Mouse (Mus musculus) cortical plate, adult 2 months (tissue): ENCODE results near the gene Pold2.

Experiments used
- CTCF ChIP-seq: fragments of 200-500 bp; IDR thresholded peaks from 2 replicates; pipeline ENCODE4 v1.5.1; 2011; ENCODE audit warnings: mild to moderate bottlenecking, control low read depth, low read length; ENCODE audit not compliant: insufficient read depth; ENCODE audit errors: extremely low read depth
- POLR2A ChIP-seq: fragments of 200-500 bp; IDR thresholded peaks from 2 replicates; pipeline ENCODE4 v1.6.1; 2011; ENCODE audit warnings: mild to moderate bottlenecking, low read length, control low read depth; ENCODE audit not compliant: insufficient read depth; ENCODE audit errors: extremely low read depth

DNA sequence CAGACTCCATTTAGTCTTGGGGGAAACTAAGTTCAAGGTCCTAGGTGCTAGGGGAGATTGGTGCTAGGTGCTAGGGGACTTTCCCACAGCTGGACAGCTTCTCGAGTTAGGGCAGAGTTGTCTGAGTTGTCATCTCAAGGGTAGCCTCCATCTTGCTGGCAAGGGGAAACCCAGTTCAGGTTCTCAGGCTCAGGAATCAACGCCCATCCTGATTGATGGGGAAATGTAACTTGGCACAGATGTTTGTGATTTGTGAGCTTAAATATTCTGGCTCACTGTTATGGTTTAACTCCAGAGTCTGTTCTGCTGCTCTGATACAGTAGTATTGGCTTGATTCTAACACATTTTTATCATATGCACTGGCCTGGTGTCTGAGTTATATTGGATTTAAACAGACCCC, 40.0 kb upstream of the Pold2 start:
- TF ChIP-seq POLR2A (no peak), CTCF (no peak)
